Mouse (Mus musculus) spleen, adult 2 months (tissue): ENCODE results near the gene Maml1. TPM values are rescaled to one million over a fixed set of nuclear protein-coding genes. Genes with fewer than 3 reads are reported as not detected.

ENCODE experiments used
- DNase-seq, 2 experiments: peaks; one replicate each; pipeline versions ENCODE4 v3.0.0 to v3.0.0-alpha.2; 2012 to 2021; ENCODE audit warnings: low spot score in 2 of 2, low read depth in 1 of 2
- H3K27ac ChIP-seq: fragments of 200-500 bp; 2 replicates; pipeline ENCODE4 v1.5.1; 2012; ENCODE audit warnings: low read length, inconsistent platforms; ENCODE audit not compliant: insufficient read depth
- H3K27me3 ChIP-seq: fragments of 200-500 bp; 2 replicates; pipeline ENCODE4 v1.6.1; 2012; ENCODE audit warnings: mild to moderate bottlenecking, moderate library complexity, low read length, inconsistent platforms; ENCODE audit not compliant: control insufficient read depth, insufficient read depth
- H3K36me3 ChIP-seq: fragments of 200-500 bp; 2 replicates; pipeline ENCODE4 v1.6.1; 2012; ENCODE audit warnings: mild to moderate bottlenecking, low read length, inconsistent platforms; ENCODE audit not compliant: control insufficient read depth, insufficient read depth
- H3K4me1 ChIP-seq: fragments of 200-500 bp; 2 replicates; pipeline ENCODE4 v1.6.1; 2011; ENCODE audit warnings: inconsistent platforms; ENCODE audit not compliant: control insufficient read depth, insufficient read depth, insufficient read length
- H3K4me3 ChIP-seq: fragments of 200-500 bp; 2 replicates; pipeline ENCODE4 v1.5.1; 2011; ENCODE audit warnings: mild to moderate bottlenecking, inconsistent platforms; ENCODE audit not compliant: insufficient read depth, insufficient read length; ENCODE audit errors: extremely low read depth
- CTCF ChIP-seq: fragments of 200-500 bp; IDR thresholded peaks from 2 replicates; pipeline ENCODE4 v1.5.1; 2011; ENCODE audit warnings: mild to moderate bottlenecking, inconsistent platforms; ENCODE audit not compliant: insufficient read depth, insufficient read length, insufficient replicate concordance; ENCODE audit errors: extremely low read depth
- POLR2A ChIP-seq: fragments of 200-500 bp; IDR thresholded peaks from 2 replicates; pipeline ENCODE4 v1.6.1; 2011; ENCODE audit warnings: low read depth, low read length, inconsistent platforms
- WGBS: fragments of 180-500 bp; shearing (Covaris S2); methylation state at CpG from one replicate; pipeline ENCODE4 v1.1.7; 2018; 5-methylcytosine and 5-hydroxymethylcytosine counted together
- polyA plus RNA-seq: library from polyadenylated mRNA; depleted of rRNA; stranded (reverse); fragments of >200 nt; gene quantifications from 2 replicates; pipeline ENCODE4 v1.2.3, GENCODE M21; 2012

The Maml1 gene
- polyA plus RNA-seq, 1 experiment = 15.0 TPM

- Histone ChIP-seq H3K4me1 (peaks cover 5% of the 10 kb centered on the region; the same call in 1 of the 2 replicates), H3K4me3 (no peak overlapping the region), H3K27me3 (no peaks in the 10 kb centered on the region), H3K36me3 (no peaks in the 10 kb centered on the region), H3K27ac (no peak overlapping the region)
- 92% methylated on average over 6 of the region's 6 CpGs for WGBS
- no peak for TF ChIP-seq CTCF
- TF ChIP-seq POLR2A = no peak
- DNase-seq = no peak
Measured at GRCm38 (mm10) chr11:50214631-50215030, 77.5 kb downstream of the Maml1 start.

GRCm38 (mm10) chr11:50212848-50213758 lies 79.0 kb downstream of the Maml1 start:
- 71% methylated on average over 11 of the region's 11 CpGs for WGBS
- peak; percentile 40 to 41 for DNase-seq
- no peak for TF ChIP-seq CTCF
- TF ChIP-seq POLR2A = no peak
- Histone ChIP-seq H3K27ac (peak overlapping the region; percentile 33; the same call in 1 of the 2 replicates), H3K27me3 (no peaks in the 10 kb centered on the region), H3K4me1 (peaks cover 5% of the 10 kb centered on the region; the same call in 1 of the 2 replicates), H3K36me3 (no peaks in the 10 kb centered on the region), H3K4me3 (no peak overlapping the region)

GRCm38 (mm10) chr11:50212060-50212739 lies 79.9 kb downstream of the Maml1 start:
- TF ChIP-seq CTCF (no peak), POLR2A (no peak)
- no peaks in the 10 kb centered on the region for H3K27me3 ChIP-seq
- H3K36me3 ChIP-seq = peaks cover 4% of the 10 kb centered on the region
- no peak overlapping the region for H3K27ac ChIP-seq
- 67% methylated on average over 3 of the region's 3 CpGs for WGBS
- no peak for DNase-seq
- H3K4me3 ChIP-seq = no peak overlapping the region
- peaks cover 5% of the 10 kb centered on the region; the same call in 1 of the 2 replicates for H3K4me1 ChIP-seq

DNA sequence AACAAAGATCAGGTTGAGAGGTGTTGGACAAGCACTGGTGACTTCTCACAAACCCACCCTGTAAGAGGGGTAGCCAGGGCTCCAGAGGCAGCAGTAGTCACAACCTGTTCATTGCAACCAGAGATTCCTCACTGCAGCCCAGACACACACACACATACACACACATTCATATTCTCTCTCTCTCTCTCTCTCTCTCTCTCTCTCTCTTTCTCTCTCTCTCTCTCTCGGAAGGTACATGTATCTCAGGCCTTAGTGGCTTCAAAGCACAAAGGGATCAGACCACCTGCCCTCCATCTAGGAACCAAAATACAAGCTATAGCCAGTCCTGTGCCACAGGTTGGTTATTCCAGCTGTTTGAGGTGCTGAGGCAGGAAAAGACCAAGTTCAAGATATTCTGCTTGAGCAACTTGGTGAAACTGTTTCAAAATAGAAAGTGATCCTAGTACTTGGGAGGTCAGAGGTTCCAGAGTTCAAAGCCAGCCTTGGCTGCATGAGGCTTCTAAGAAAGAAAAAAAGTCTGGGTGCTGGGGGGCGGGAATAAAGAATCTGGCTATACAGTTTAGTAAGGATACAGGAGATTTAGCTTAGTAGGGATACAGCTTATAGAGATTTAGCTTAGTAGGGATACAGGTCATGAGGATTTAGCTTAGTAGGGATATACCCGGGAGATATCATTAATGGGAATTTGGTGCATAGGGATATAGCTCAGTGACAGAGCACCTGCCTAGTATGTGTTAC lies 80.6 kb downstream of the Maml1 start:
- 93% methylated on average over 3 of the region's 3 CpGs for WGBS
- no peak for DNase-seq
- H3K27ac ChIP-seq = no peak overlapping the region
- H3K4me1 ChIP-seq = peaks cover 5% of the 10 kb centered on the region; the same call in 1 of the 2 replicates
- no peaks in the 10 kb centered on the region for H3K27me3 ChIP-seq
- H3K4me3 ChIP-seq = no peak overlapping the region
- H3K36me3 ChIP-seq = peaks cover 11% of the 10 kb centered on the region
- TF ChIP-seq CTCF (no peak), POLR2A (no peak)

DNA sequence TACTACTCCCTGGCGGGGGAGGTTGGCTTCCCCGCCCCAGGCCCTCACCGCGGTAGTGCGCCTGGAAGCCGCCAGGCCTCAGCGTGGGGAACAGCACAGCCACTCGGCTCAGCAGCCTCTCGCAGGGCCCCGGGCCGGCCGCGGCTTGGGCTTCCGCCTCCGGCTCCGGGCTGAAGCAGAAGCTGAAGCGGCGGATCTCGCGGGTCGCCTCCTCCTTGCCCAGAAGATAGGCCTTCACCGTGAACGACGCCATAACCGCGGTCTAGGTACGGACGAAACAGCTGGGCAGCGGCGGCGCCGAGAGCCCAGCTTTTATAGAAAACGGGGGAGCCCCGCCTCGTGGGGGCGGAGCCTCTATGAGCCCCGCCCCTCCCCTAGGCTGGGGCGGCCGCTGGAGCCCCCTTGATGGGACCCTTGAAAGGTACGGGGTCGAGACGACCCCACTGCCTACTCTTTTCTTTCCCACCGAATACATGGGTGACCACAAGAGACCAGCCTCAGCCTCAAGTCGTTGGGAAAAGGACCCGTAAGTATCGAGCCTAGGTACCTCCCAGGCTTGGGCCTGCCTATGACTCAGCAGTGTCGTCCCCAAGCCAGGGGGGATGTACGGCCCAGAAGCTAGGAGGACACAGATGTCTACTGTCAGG lies 81.5 kb downstream of the Maml1 start, which contains the start of the genes Sqstm1 and Mgat4b:
Gene Sqstm1 (minus strand): TSS at position 323 of the 647 bp plus-strand sequence.
Gene Mgat4b (plus strand): TSS at position 386 of the 647 bp plus-strand sequence.
- peaks cover 20% of the 10 kb centered on the region for H3K36me3 ChIP-seq
- peaks cover 5% of the 10 kb centered on the region; the same call in 1 of the 2 replicates for H3K4me1 ChIP-seq
- WGBS = under 1% methylated on average over 48 of the region's 48 CpGs
- no peak for TF ChIP-seq CTCF
- TF ChIP-seq POLR2A = peak; percentile 96
- H3K27ac ChIP-seq = peak within 1 kb of the TSS; percentile 97
- H3K4me3 ChIP-seq = peak within 1 kb of the TSS; percentile 90
- H3K27me3 ChIP-seq = no peaks in the 10 kb centered on the region
- peak; percentile 57 to 67 for DNase-seq

DNA sequence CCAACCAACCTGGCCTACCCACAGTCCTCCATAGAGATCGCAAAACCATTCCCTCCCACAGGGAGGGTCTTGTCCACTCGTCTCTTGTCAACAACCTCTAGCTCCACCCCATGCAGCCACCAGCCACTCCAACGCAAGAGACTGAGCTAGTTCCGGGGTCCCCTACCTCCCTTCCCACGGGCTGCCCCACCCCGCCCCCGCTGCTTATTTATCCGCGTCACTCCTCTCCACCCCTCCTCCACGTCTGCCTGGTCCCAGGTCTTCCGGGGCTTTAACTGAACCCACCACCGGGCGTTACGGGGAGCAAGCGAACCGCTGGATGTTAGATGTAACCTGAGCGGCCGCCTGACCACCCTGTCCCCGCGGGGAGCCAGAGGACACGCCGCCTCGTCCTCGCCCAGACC lies 82.0 kb downstream of the Maml1 start:
- Histone ChIP-seq H3K4me3 (peak overlapping the region; percentile 90), H3K4me1 (peaks cover 5% of the 10 kb centered on the region; the same call in 1 of the 2 replicates), H3K27me3 (no peaks in the 10 kb centered on the region), H3K27ac (peak overlapping the region; percentile 97), H3K36me3 (peaks cover 24% of the 10 kb centered on the region)
- peak; percentile 84 to 87 for DNase-seq
- TF ChIP-seq CTCF (no peak), POLR2A (no peak)
- under 1% methylated on average over 24 of the region's 24 CpGs for WGBS
